Mouse (Mus musculus) CD4-positive naive resting alpha-beta T cell, adult 57 days (primary cell): ENCODE measurements around the gene Bahcc1. TPM values are rescaled to one million over a fixed set of nuclear protein-coding genes. Genes with fewer than 3 reads are reported as not detected.

Experiments
- total RNA-seq: library from RNA; stranded (reverse); gene quantifications from one replicate; pipeline ENCODE4 v1.2.4, GENCODE M21; 2023

Bahcc1 gene
- total RNA-seq, result 0.56 TPM

GRCm38 (mm10) chr11:120232230-120233097 is at the start of gene Bahcc1:
Gene Bahcc1, plus strand, starts transcription at chr11:120232947.

Other genes with a start within 250 kb of the Bahcc1 start
- 0.47 TPM for gene Aatk, start 185.8 kb upstream of the Bahcc1 start, total RNA-seq
- gene Cep131, start 146.1 kb upstream of the Bahcc1 start, total RNA-seq, result 7.5 TPM
- 21.1 TPM for gene Tepsin, start 134.2 kb upstream of the Bahcc1 start, total RNA-seq
- 54.0 TPM for gene Ndufaf8, start 134.0 kb upstream of the Bahcc1 start, total RNA-seq
- 99.9 TPM for gene Slc38a10, start 81.6 kb upstream of the Bahcc1 start, total RNA-seq
- 1,308 TPM for gene Actg1, start 115.6 kb downstream of the Bahcc1 start, total RNA-seq
- gene Fscn2, start 128.6 kb downstream of the Bahcc1 start, total RNA-seq, result not detected
- gene Faap100, start 145.8 kb downstream of the Bahcc1 start, total RNA-seq, result 28.0 TPM
- gene Nploc4, start 204.8 kb downstream of the Bahcc1 start, total RNA-seq, result 55.1 TPM
- 46.6 TPM for gene Tspan10, start 209.7 kb downstream of the Bahcc1 start, total RNA-seq
- gene Pde6g, start 220.6 kb downstream of the Bahcc1 start, total RNA-seq, result 0.80 TPM
- gene Oxld1, start 225.1 kb downstream of the Bahcc1 start, total RNA-seq, result 7.1 TPM
- 32.2 TPM for gene Ccdc137, start 225.2 kb downstream of the Bahcc1 start, total RNA-seq
- 13.4 TPM for gene Arl16, start 234.7 kb downstream of the Bahcc1 start, total RNA-seq